Mouse (Mus musculus) adrenal gland, adult 8-10 months (tissue): ENCODE results near the gene Myh3. TPM values are rescaled to one million over a fixed set of nuclear protein-coding genes. Genes with fewer than 3 reads are reported as not detected.
A peak's percentile ranks its signal among the peaks of the same experiment; 100 is the strongest.

Source experiments
- DNase-seq: peaks from one replicate; pipeline ENCODE4 v3.0.0; 2022
- total RNA-seq, 4 experiments: library from RNA; stranded (reverse); gene quantifications; 2 replicates each; pipeline ENCODE4 v1.2.4; 2022

The Myh3 gene
- total RNA-seq, 4 experiments from 2014 or later = 0.05 to 0.17 (median 0.09) TPM; not detected in 1

- no peak for DNase-seq
These were observed 28.9 kb downstream of the Myh3 start for GRCm38 (mm10) chr11:67106973-67107372.

GRCm38 (mm10) chr11:67110168-67110948 lies 32.3 kb downstream of the Myh3 start:
- DNase-seq = peak; percentile 19

- peak; percentile 17 for DNase-seq
These were observed 34.1 kb downstream of the Myh3 start for GRCm38 (mm10) chr11:67112019-67112850.

- peak; percentile 26 for DNase-seq
These were observed 34.7 kb downstream of the Myh3 start for GRCm38 (mm10) chr11:67112851-67113202.

GRCm38 (mm10) chr11:67113381-67113780 lies 35.3 kb downstream of the Myh3 start:
- DNase-seq = no peak

- DNase-seq = no peak
These were observed 36.2 kb downstream of the Myh3 start for GRCm38 (mm10) chr11:67114261-67114660.

GRCm38 (mm10) chr11:67114901-67115300 lies 36.8 kb downstream of the Myh3 start:
- no peak for DNase-seq

- DNase-seq = no peak
These were observed 38.6 kb downstream of the Myh3 start for GRCm38 (mm10) chr11:67116725-67117124.

- DNase-seq = no peak
These were observed 41.5 kb downstream of the Myh3 start for GRCm38 (mm10) chr11:67119539-67120070.

- DNase-seq = no peak
These were observed 42.7 kb downstream of the Myh3 start for GRCm38 (mm10) chr11:67120697-67121294.

GRCm38 (mm10) chr11:67124943-67125342 lies 46.8 kb downstream of the Myh3 start:
- DNase-seq = no peak

- DNase-seq = no peak
These were observed 47.3 kb downstream of the Myh3 start for GRCm38 (mm10) chr11:67125361-67125760.

GRCm38 (mm10) chr11:67133526-67133925 lies 55.4 kb downstream of the Myh3 start:
- no peak for DNase-seq

- no peak for DNase-seq
These were observed 56.6 kb downstream of the Myh3 start for GRCm38 (mm10) chr11:67134654-67135053.

GRCm38 (mm10) chr11:67135532-67135931 lies 57.4 kb downstream of the Myh3 start:
- no peak for DNase-seq

- DNase-seq = no peak
These were observed 61.5 kb downstream of the Myh3 start for GRCm38 (mm10) chr11:67139556-67139955.

- DNase-seq = no peak
These were observed 62.1 kb downstream of the Myh3 start for GRCm38 (mm10) chr11:67140175-67140574.

GRCm38 (mm10) chr11:67141031-67141430 lies 62.9 kb downstream of the Myh3 start:
- no peak for DNase-seq

GRCm38 (mm10) chr11:67142047-67142446 lies 63.9 kb downstream of the Myh3 start:
- DNase-seq = peak; percentile 40

- DNase-seq = no peak
These were observed 65.0 kb downstream of the Myh3 start for GRCm38 (mm10) chr11:67143065-67143464.

- DNase-seq = no peak
These were observed 65.9 kb downstream of the Myh3 start for GRCm38 (mm10) chr11:67143863-67144498.

- DNase-seq = no peak
These were observed 66.6 kb downstream of the Myh3 start for GRCm38 (mm10) chr11:67144559-67145265.
